Mouse (Mus musculus): ENCODE results near the gene Gpn3. TPM values are rescaled to one million over a fixed set of nuclear protein-coding genes. Genes with fewer than 3 reads are reported as not detected.

The Gpn3 gene
- total RNA-seq, 2 experiments from 2014 or later: 27.2 to 33.8 TPM

DNA sequence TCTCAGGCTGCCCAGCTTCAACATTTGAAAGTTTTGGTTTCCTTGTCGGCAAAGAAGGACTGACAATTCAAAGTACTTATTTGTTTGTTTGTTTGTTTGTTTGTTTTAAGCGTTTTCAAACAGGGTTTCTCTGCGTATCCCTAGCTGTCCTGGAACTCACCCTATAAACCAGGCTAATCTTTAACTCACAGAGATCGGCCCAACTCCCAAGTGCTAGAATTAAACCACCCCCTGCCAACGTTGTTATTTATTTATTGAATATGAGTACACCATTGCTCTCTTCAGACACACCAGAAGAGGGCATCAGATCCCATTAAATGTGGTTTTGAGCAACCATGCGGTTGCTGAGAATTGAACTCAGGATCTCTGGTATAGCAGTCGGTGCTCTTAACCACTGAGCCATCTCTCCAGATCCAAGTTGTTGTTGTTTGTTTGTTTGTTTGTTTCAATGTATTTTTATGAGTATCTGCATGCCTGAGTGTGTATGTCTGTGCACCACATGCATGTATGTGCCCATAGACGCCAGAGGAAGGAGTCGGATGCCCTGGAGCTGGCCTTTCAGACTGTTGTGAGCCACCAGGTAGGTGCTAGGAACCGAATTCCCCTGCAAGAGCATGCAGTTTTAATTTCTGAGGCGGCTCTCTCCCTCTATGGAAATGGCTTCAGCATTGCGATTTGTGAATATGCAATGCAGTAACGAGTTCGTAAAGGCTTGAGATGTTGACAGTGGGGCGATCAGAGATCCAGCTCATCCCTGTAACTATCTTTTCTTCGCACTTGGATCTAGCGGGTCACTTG lies 49.8 kb downstream of the Gpn3 start, which contains the start of gene Anapc7:
Gene Anapc7, plus strand, starts transcription at position 423 of the 798 bp plus-strand sequence.
- no peak for DNase-seq

DNA sequence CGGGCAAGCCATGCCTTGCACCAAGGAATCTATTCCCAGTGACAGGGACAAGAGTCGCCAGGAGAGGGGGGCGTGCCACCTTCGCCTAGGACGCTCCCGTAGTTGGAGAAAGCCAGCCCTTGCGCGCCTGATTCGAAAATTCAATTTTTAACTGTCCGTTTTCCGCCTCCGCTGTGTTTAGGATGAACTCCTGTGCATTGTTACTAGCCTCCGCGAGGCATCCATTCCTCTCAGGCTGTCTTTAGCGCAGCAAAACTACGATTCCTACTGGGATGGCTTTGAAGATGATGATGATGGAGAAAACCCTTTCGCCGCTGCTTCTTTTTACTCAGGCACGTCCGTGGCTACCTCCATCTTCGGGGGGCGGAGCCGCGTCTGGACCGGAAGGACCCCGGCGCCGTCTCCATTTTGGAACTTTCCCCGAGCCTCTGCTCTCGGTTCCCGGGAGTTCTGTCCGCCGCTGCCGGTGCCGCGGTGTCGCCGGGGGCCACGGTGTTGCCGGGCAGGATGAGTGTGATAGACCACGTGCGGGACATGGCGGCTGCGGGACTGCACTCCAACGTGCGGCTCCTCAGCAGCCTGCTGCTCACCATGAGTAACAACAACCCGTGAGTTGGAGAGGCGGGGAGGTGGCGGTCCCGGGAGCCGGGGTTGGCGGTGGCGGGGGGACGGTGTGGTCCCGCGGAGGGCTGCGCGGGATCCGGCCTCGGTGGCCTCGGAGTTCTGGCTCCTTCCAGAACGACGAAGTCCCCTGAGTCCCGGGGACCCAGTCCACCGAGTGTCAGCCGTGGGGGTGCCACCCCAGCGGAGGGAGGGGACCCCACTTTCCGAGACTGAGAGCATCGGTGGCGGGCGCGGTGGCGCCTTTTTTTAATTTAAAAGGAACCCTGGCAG lies 50.6 kb downstream of the Gpn3 start:
- peak; percentile 93 for DNase-seq

DNA sequence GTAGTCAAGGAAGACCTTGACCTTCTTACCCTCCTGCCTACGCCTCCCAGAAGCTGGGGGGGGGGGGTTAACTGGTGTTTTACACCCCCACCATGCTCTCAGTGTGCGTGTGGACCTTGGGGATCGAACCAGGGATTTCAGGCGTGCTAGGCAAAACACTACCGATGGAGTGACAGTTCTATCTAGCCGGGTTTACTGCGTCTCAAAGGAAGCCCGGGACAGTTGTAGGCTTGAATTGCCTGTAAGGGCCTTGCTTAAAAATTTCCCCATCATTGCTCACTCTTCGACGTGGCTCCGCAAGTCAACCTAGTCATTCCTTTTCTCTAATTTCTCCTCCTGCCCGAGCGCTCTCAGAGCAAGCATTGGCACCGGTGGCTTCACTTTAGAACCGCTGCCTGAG lies 51.4 kb downstream of the Gpn3 start:
- no peak for DNase-seq

DNA sequence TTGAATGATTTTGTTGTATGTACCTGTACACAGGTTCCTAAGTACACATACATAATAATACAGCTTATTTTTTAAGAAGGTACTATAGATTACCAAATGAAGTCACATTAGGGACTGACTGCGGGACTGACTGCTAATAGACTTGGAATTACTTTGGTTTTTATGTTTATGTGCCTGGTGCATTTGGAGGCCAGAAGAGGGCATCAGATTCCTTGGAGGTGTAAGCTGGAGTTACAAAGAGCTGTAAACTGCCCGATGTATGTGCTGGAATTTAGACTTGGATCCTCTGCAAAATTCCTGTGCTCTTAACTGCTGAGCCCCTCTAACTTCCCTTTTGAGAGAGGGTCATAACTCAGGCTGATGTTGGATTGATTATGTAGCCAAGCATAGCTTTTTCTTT lies 53.9 kb downstream of the Gpn3 start:
- DNase-seq: no peak

DNA sequence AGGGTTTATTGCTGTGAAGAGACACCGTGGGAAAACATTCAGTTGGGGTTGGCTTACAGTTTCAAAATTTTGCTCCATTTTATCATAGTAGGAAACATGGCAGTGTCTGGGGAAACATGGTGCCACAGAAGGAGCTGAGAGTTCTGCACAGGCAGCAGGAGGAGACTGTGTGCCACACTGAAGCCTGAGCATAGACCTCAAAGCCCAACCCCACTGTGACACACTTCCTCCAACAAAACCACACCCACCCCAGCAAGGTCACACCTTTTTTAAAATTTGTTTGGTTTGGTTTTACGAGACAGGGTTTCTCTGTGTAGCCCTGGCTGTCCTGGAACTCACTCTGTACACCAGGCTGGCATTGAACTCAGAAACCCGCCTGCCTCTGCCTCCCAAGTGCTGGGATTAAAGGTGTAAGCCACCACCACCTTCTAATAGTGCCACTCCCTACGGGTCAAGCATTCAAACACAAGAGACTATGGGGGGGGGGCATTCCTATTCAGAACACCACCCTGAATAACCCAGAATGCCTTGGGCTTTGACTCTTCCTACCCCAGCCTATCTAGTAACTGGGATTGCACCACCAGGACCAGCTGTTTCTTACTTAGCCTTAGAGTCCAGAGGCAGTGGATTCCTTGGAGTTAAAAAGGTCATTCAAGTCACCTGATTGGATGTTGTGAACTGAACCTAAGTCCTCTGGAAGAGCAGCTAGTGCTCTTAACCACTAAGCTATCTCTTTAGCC lies 58.5 kb downstream of the Gpn3 start:
- no peak for DNase-seq

DNA sequence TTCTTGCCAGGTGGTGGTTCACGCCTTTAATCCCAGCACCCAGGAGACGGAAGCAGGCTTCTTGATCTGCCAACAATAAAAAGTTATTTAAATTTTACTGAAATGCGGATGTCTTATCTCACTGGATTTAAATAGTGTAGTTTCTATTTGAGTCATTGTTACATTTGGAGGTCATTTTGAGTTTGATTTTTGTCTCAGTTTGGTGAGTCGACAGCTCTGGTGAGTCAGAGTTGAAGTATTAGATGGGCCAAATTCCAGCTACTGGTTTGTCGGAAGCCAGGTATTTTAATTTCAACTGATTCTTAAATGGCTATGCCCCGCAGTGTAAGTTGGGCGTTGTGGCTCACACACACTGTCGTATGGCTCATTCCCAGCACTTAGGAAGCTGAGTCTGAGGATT lies 59.5 kb downstream of the Gpn3 start:
- no peak for DNase-seq

Other genes with a start within 250 kb of the Gpn3 start
- gene Ccdc63, start 231.1 kb upstream of the Gpn3 start, total RNA-seq (2021): not detected
- gene Ppp1cc, start 213.6 kb upstream of the Gpn3 start, total RNA-seq (2021): 100 to 1,000 TPM; 149 to 173 TPM
- gene Hvcn1, start 165.1 kb upstream of the Gpn3 start, total RNA-seq (2021): 1 to 10 TPM; 5.8 to 6.6 TPM
- gene Tctn1, start 107.4 kb upstream of the Gpn3 start, total RNA-seq (2021): 10 to 100 TPM; 11.1 to 13.5 TPM
- 10 to 100 TPM; 36.7 to 49.2 TPM for gene Pptc7, start 87.5 kb upstream of the Gpn3 start, total RNA-seq (2021)
- 1 to 10 TPM; 4.6 to 4.8 TPM for gene Rad9b, start 17.6 kb upstream of the Gpn3 start, total RNA-seq (2021)
- 100 to 1,000 TPM; 121 to 131 TPM for gene Vps29, start 17.5 kb upstream of the Gpn3 start, total RNA-seq (2021)
- gene Fam216a, start 488 bp downstream of the Gpn3 start, total RNA-seq (2021): 10 to 100 TPM; 30.3 to 32.7 TPM
- 100 to 1,000 TPM; 164 to 207 TPM for gene Arpc3, start 20.0 kb downstream of the Gpn3 start, total RNA-seq (2021)
- gene Anapc7, start 49.8 kb downstream of the Gpn3 start, total RNA-seq (2021): 10 to 100 TPM; 46.8 to 50.1 TPM
- 100 to 1,000 TPM; 202 to 226 TPM for gene Atp2a2, start 130.3 kb downstream of the Gpn3 start, total RNA-seq (2021)
- gene Ift81, start 242.6 kb downstream of the Gpn3 start, total RNA-seq (2021): 10 to 100 TPM; 19.0 to 20.4 TPM